Mouse (Mus musculus) monocyte, adult 2 months (primary cell): ENCODE measurements around the gene Map3k14.
"Not testable (repeated sequence)": the region's sequence is repeated elsewhere in the genome, so short reads cannot be mapped to it uniquely, and the experiment has no call there.

ENCODE experiments used
- DNase-seq, 2 experiments: peaks; one replicate each; pipeline ENCODE4 v3.0.0; 2022; ENCODE audit warnings: low spot score in 2 of 2, low read depth in 1 of 2

Gene Map3k14

GRCm38 (mm10) chr11:103267346-103268219 lies at the start of gene Map3k14:
Gene Map3k14 (minus strand): TSS chr11:103267472.
- peak; percentile 98 to 99 for DNase-seq

- DNase-seq = peak in 1 of 2 experiments; percentile 66
Measured at GRCm38 (mm10) chr11:103315379-103315778, 48.1 kb upstream of the Map3k14 start.

- no peak for DNase-seq
Measured at GRCm38 (mm10) chr11:103314736-103315374, 47.6 kb upstream of the Map3k14 start.

- DNase-seq = no peak
Measured at GRCm38 (mm10) chr11:103313542-103313941, 46.3 kb upstream of the Map3k14 start.

- no peak for DNase-seq
Measured at GRCm38 (mm10) chr11:103312655-103313255, 45.5 kb upstream of the Map3k14 start.

GRCm38 (mm10) chr11:103311960-103312611 lies 44.8 kb upstream of the Map3k14 start:
- DNase-seq = peak in 1 of 2 experiments; percentile 20

GRCm38 (mm10) chr11:103309956-103310574 lies 42.8 kb upstream of the Map3k14 start:
- no peak for DNase-seq

GRCm38 (mm10) chr11:103307910-103308309 lies 40.6 kb upstream of the Map3k14 start:
- DNase-seq = no peak

- DNase-seq = no peak
Measured at GRCm38 (mm10) chr11:103304525-103304924, 37.3 kb upstream of the Map3k14 start.

- no peak for DNase-seq
Measured at GRCm38 (mm10) chr11:103294772-103295171, 27.5 kb upstream of the Map3k14 start.

GRCm38 (mm10) chr11:103294066-103294465 lies 26.8 kb upstream of the Map3k14 start:
- DNase-seq = no peak

GRCm38 (mm10) chr11:103292890-103293287 lies 25.6 kb upstream of the Map3k14 start:
- no peak for DNase-seq

- no peak for DNase-seq
Measured at GRCm38 (mm10) chr11:103292152-103292889, 25.0 kb upstream of the Map3k14 start.

GRCm38 (mm10) chr11:103290841-103291240 lies 23.6 kb upstream of the Map3k14 start:
- DNase-seq = not testable (repeated sequence)

- DNase-seq = peak in 1 of 2 experiments; percentile 35
Measured at GRCm38 (mm10) chr11:103288291-103288963, 21.2 kb upstream of the Map3k14 start.

- no peak for DNase-seq
Measured at GRCm38 (mm10) chr11:103286910-103287309, 19.6 kb upstream of the Map3k14 start.

- DNase-seq = no peak
Measured at GRCm38 (mm10) chr11:103285951-103286350, 18.7 kb upstream of the Map3k14 start.

- no peak for DNase-seq
Measured at GRCm38 (mm10) chr11:103285276-103285675, 18.0 kb upstream of the Map3k14 start.

- DNase-seq = peak; percentile 67
Measured at GRCm38 (mm10) chr11:103281784-103282183, 14.5 kb upstream of the Map3k14 start.

GRCm38 (mm10) chr11:103276450-103276849 lies 9.2 kb upstream of the Map3k14 start:
- DNase-seq = no peak
